Mouse (Mus musculus) CD4-positive naive resting alpha-beta T cell, adult 57 days (primary cell): ENCODE measurements around the gene Agbl2. TPM values are rescaled to one million over a fixed set of nuclear protein-coding genes. Genes with fewer than 3 reads are reported as not detected.

ENCODE experiments used
- total RNA-seq: library from RNA; stranded (reverse); gene quantifications from one replicate; pipeline ENCODE4 v1.2.4, GENCODE M21; 2023

Gene Agbl2
- not detected for total RNA-seq

DNA sequence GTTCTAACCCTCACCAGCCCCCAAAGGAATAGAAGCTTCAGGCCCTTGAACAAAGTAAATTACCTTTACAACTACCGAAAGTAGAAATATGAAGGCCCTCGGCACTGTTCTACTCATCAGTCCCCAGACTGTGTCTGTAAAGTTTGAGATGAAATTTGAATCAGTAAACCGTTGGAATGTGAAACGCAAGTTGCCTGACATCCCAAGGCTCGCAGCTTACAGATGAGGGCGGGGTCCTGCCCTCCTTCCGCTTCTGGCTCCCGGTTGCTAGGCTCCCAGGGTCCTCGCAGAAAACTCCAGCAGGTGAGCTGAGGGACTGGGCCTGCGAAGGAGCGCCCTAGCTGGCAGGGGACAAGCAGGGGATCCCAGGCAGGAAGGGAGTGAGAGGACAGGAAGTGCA lies at the start of gene Agbl2:
Gene Agbl2, plus strand, starts transcription at position 270 of the 400 bp plus-strand sequence.

DNA sequence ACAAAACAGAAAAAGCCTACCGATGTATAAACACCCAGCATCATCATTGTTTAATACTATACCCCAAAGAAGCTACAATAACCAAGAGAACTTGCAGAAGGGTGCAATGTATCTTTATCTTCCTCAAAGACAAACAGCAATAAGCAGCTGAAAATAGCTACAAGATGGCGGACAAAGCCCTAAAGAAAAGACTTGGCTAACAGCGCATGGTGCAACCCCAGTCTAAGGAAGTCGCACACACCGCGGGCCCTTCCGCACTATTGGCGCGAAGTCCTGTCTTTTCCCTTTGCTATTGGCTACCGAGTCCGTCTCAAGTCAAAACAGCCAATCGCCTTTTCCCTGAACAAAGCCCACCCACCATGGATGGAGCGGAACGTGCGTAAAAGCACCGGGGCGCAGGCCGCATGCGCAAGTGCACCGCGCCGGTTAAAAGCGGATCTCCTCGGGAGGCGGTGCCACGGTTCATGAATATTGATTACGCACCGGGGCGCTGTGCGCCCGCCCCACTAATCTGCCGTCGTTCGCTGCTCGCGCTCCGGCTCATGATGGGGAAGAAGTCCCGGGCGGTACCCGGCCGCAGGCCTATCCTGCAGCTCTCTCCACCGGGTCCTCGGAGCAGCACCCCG lies 37.4 kb upstream of the Agbl2 start, which contains the start of gene Fnbp4:
Gene Fnbp4, plus strand, starts transcription at position 318 of the 626 bp plus-strand sequence.

DNA sequence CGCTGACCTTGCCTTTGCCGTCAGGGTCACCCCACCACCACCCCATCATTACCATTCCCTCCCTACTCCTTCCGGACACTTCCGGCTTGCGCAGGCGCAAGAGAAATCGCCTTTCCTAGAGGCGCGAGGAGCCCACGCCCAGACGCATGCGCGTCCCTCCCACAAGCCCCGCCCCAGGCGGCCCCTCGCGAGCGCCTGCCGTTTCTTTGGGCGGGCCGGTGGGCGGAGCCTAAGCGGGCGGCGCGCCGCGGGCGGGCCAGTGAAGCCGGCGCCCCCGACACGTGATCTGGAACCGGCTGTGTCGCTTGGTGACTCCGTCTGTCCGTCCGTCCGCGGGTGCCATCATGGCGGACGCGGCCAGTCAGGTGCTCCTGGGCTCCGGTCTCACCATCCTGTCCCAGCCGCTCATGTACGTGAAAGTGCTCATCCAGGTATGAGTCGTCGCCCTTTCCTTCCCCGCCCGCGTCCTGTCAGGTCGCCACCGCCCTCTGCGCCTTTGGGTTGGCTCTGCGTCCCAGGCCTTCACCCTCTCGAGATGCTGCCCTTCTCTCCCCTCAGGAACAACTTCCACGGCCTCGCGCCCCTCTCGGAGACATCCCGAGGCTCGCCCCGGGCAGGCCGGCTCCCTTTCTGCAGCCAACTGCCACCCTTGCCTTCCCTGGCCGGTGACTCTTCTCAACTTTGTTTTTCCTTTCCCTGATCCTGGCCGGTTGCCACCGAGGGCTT lies 64.6 kb downstream of the Agbl2 start, which contains the start of gene Mtch2:
Gene Mtch2, plus strand, starts transcription at position 201 of the 726 bp plus-strand sequence.

Other genes starting within 250 kb of the Agbl2 start
- gene Ptprj, start 202.1 kb upstream of the Agbl2 start, total RNA-seq, result 11.7 TPM
- gene Nup160, start 105.5 kb upstream of the Agbl2 start, total RNA-seq, result 57.0 TPM
- 277 TPM for gene Fnbp4, start 37.4 kb upstream of the Agbl2 start, total RNA-seq
- 65.3 TPM for gene Mtch2, start 64.4 kb downstream of the Agbl2 start, total RNA-seq
- 1.5 TPM for gene C1qtnf4, start 103.1 kb downstream of the Agbl2 start, total RNA-seq
- 33.1 TPM for gene Kbtbd4, start 122.0 kb downstream of the Agbl2 start, total RNA-seq
- 129 TPM for gene Ndufs3, start 122.1 kb downstream of the Agbl2 start, total RNA-seq
- 115 TPM for gene Celf1, start 157.7 kb downstream of the Agbl2 start, total RNA-seq